Mouse (Mus musculus): ENCODE results near the gene Tmem72.

- TF ChIP-seq CTCF (IDR thresholded peaks at IDR 0.05; ENCODE audit: control insufficient read depth, insufficient read depth, insufficient replicate concordance, low read depth, low read length) = no peak
- TF ChIP-seq POLR2A (IDR thresholded peaks at IDR 0.05; ENCODE audit: control insufficient read depth, low read depth, low read length) = no peak
Measured at GRCm38 (mm10) chr6:116643881-116644280, 72.8 kb downstream of the Tmem72 start.
